Mouse (Mus musculus) intestine, postnatal 0 days (tissue): Measurements from ENCODE around the gene Chchd5. TPM values are rescaled to one million over a fixed set of nuclear protein-coding genes. Genes with fewer than 3 reads are reported as not detected.

Experiments
- ATAC-seq: fragments of 200-750 bp; cut with Nextera tagmentation; 2 replicates; pipeline ENCODE4 v1.8.0; 2017; ENCODE audit warnings: mild to moderate bottlenecking, moderate TSS enrichment, moderate library complexity
- H3K27ac ChIP-seq: fragments of 300-500 bp; sonication (generic); 2 replicates; pipeline ENCODE4 v1.5.1; 2014; ENCODE audit warnings: mild to moderate bottlenecking, low read depth, low read length, moderate library complexity
- H3K27me3 ChIP-seq: fragments of 300-500 bp; sonication (generic); replicated peaks from 2 replicates; pipeline ENCODE4 v1.6.1; 2014; ENCODE audit warnings: low read length, mixed read lengths; ENCODE audit not compliant: control insufficient read depth, insufficient read depth
- H3K36me3 ChIP-seq: fragments of 300-500 bp; sonication (generic); 2 replicates; pipeline ENCODE4 v1.6.1; 2014; ENCODE audit warnings: mild to moderate bottlenecking, moderate library complexity; ENCODE audit not compliant: control insufficient read depth, insufficient read depth
- H3K4me1 ChIP-seq: fragments of 300-500 bp; sonication (generic); replicated peaks from 2 replicates; pipeline ENCODE4 v1.6.1; 2014; ENCODE audit warnings: antibody characterized with exemption, low read length, mixed read lengths; ENCODE audit not compliant: control insufficient read depth, insufficient read depth
- H3K4me2 ChIP-seq: fragments of 300-500 bp; sonication (generic); replicated peaks from 2 replicates; pipeline ENCODE4 v1.6.1; 2014; ENCODE audit warnings: low read depth, mild to moderate bottlenecking, moderate library complexity
- H3K4me3 ChIP-seq: fragments of 300-500 bp; sonication (generic); 2 replicates; pipeline ENCODE4 v1.5.1; 2014; ENCODE audit warnings: low read depth, low read length
- H3K9ac ChIP-seq: fragments of 300-500 bp; sonication (generic); 2 replicates; pipeline ENCODE4 v1.6.1; 2014; ENCODE audit warnings: mild to moderate bottlenecking, low read depth, low read length
- H3K9me3 ChIP-seq: fragments of 300-500 bp; sonication (generic); 2 replicates; pipeline ENCODE4 v1.6.1; 2016; ENCODE audit warnings: mixed run types; ENCODE audit not compliant: control insufficient read depth
- CTCF ChIP-seq: sonication (generic); IDR thresholded peaks from 2 replicates; pipeline ENCODE4 v1.5.1; 2016; ENCODE audit warnings: low read depth, mild to moderate bottlenecking, control low read depth, antibody characterized with exemption, moderate library complexity
- WGBS: fragments of 180-500 bp; shearing (Covaris S2); extraction: QIAGEN DNeasy Blood & Tissue Kit; methylation state at CpG from one replicate; pipeline ENCODE4 v1.1.7; 2014; 5-methylcytosine and 5-hydroxymethylcytosine counted together
- polyA plus RNA-seq: library from polyadenylated mRNA; unstranded; fragments of >200 nt; fragmentation: Nextera tagmentation; extraction: Ambion mirVana; gene quantifications from 2 replicates; pipeline ENCODE4 v1.2.1, GENCODE M21; 2015

Chchd5 gene
- polyA plus RNA-seq, 1 experiment from 2014 or later, result 19.0 TPM

DNA sequence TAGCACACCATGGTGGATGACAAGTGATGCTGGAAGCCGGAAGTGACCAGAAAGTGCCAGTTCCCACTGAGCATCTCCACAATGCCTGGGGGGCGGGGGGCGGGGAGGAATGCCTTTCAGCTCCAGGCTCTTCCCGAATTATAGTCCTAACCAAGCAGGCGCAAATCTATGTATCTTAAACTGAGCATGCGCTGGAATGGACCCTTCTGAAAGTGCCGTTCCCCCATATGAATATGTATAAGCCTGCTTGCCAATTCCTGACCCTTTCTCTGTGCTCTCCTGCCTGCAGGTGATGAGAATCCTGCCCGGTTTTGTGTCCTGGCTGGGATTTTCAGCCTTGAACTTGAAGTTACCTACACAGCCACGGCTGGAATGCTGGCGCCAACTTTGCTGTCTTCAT, 43.9 kb downstream of the Chchd5 start:
- TF ChIP-seq CTCF, result no peak
- WGBS, result 56% methylated on average over 10 of the region's 10 CpGs
- Histone ChIP-seq H3K9me3 (no peaks in the 10 kb centered on the region), H3K36me3 (no peaks in the 10 kb centered on the region), H3K27ac (no peak overlapping the region), H3K4me3 (no peak overlapping the region), H3K9ac (no peak overlapping the region), H3K27me3 (no peaks in the 10 kb centered on the region), H3K4me1 (no peaks in the 10 kb centered on the region), H3K4me2 (no peak overlapping the region)
- ATAC-seq, result no peak

DNA sequence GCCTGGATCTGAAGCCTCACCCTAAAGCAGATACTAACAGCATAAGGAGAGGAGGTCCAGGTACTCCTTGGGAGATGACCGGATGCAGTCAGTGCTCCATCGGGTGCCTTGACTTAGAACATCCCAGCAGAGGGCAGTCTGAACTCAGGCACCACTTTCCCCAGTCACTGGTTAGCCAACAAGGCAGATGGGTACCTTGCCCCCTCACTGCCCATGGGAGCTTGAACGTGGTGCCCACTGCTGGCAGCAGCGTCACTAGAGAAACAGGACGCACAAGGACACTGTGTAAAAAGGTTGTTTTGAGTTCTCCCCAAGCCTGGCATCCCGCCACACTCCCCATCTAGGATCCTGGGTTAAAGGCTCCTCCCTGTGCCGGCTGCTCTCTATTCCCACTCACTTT, 45.0 kb downstream of the Chchd5 start:
- 0 out of 2 replicates have a peak, but pooled peaks have one; percentile 48 for ATAC-seq
- no peak overlapping the region for H3K4me3 ChIP-seq
- H3K9me3 ChIP-seq, result no peaks in the 10 kb centered on the region
- 37% methylated on average over 7 of the region's 7 CpGs for WGBS
- H3K9ac ChIP-seq, result no peak overlapping the region
- H3K36me3 ChIP-seq, result no peaks in the 10 kb centered on the region
- H3K4me2 ChIP-seq, result no peak overlapping the region
- no peaks in the 10 kb centered on the region for H3K4me1 ChIP-seq
- H3K27me3 ChIP-seq, result no peaks in the 10 kb centered on the region
- H3K27ac ChIP-seq, result no peak overlapping the region
- TF ChIP-seq CTCF, result peak; percentile 92

GRCm38 (mm10) chr2:129175636-129176035, 46.1 kb downstream of the Chchd5 start:
- Histone ChIP-seq H3K4me3 (no peak overlapping the region), H3K4me2 (no peak overlapping the region), H3K27me3 (no peaks in the 10 kb centered on the region), H3K36me3 (no peaks in the 10 kb centered on the region), H3K27ac (no peak overlapping the region), H3K4me1 (no peaks in the 10 kb centered on the region), H3K9ac (no peak overlapping the region), H3K9me3 (no peaks in the 10 kb centered on the region)
- 25% methylated on average over 2 of the region's 2 CpGs for WGBS
- no peak for TF ChIP-seq CTCF
- no peak for ATAC-seq

- Histone ChIP-seq H3K9me3 (no peaks in the 10 kb centered on the region), H3K27me3 (no peaks in the 10 kb centered on the region), H3K4me3 (no peak overlapping the region), H3K4me2 (no peak overlapping the region), H3K27ac (no peak overlapping the region), H3K36me3 (no peaks in the 10 kb centered on the region), H3K9ac (no peak overlapping the region), H3K4me1 (no peaks in the 10 kb centered on the region)
- WGBS, result 76% methylated on average over 12 of the region's 12 CpGs
- TF ChIP-seq CTCF, result no peak
- no peak for ATAC-seq
Observed at GRCm38 (mm10) chr2:129176676-129177420, 47.3 kb downstream of the Chchd5 start.

DNA sequence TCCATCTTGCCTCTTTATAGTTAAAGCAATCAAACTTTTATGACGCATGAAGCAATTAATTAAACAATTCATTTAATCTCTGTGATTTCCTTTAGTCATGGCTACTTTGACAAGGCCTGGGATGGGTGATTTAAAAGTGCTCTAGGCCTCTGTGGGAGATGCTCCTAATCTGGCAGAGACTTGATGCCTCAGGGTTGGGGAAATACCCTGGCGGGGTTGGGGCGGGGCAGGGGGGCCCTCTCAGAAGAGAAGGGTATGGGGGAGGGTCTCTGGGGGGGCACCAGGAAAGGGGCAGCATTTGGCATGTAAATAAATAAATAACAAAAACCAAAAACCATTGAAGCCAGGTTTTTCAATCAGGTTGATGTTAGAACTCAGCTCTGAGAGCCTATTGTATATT, 48.2 kb downstream of the Chchd5 start:
- Histone ChIP-seq H3K4me1 (no peaks in the 10 kb centered on the region), H3K9ac (no peak overlapping the region), H3K36me3 (no peaks in the 10 kb centered on the region), H3K4me3 (no peak overlapping the region), H3K9me3 (no peaks in the 10 kb centered on the region), H3K27ac (no peak overlapping the region), H3K4me2 (no peak overlapping the region), H3K27me3 (no peaks in the 10 kb centered on the region)
- WGBS, result 65% methylated on average over 3 of the region's 3 CpGs
- no peak for ATAC-seq
- TF ChIP-seq CTCF, result no peak

GRCm38 (mm10) chr2:129178182-129178908, 48.8 kb downstream of the Chchd5 start:
- no peaks in the 10 kb centered on the region for H3K9me3 ChIP-seq
- H3K27ac ChIP-seq, result no peak overlapping the region
- 23% methylated on average over 10 of the region's 10 CpGs for WGBS
- no peak overlapping the region for H3K9ac ChIP-seq
- no peaks in the 10 kb centered on the region for H3K27me3 ChIP-seq
- ATAC-seq, result 0 out of 2 replicates have a peak, but pooled peaks have one; percentile 39
- H3K4me3 ChIP-seq, result no peak overlapping the region
- no peaks in the 10 kb centered on the region for H3K4me1 ChIP-seq
- no peaks in the 10 kb centered on the region for H3K36me3 ChIP-seq
- peak overlapping the region; percentile 58 for H3K4me2 ChIP-seq
- TF ChIP-seq CTCF, result no peak
